Comparison of ENCODE assay signal across 35 mouse cellular contexts in the genomic region with DNA sequence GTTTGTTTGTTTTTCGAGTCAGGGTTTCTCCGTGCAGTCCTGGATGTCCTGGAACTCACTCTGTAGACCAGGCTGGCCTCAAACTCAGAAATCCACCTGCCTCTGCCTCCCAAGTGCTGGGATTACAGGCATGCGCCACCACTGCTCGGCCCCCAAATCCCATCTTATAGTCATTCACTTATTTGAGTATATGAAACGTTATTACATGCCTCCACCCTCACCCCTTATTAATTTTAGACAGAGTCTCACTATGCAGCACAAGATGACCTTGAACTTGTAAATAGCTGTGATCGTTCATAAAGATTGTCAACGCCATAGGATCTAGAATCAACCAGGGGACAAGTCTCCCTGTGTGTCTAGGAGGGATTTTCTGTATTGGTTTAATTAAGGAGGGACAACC.
"Had no signal": no experiment of that assay in that cellular context is flagged by ENCODE, and none has a peak within 500 bp of the region (broad histone marks: within the 10 kb centered on the region; RNA-seq: fewer than 3 reads in every experiment).

No protein-coding gene starts in this region.

- H3K27me3 ChIP-seq: heart, embryonic 12.5 days; heart, embryonic 13.5 days; heart, embryonic 15.5 days; hindbrain, embryonic 12.5 days; hindbrain, embryonic 13.5 days; hindbrain, embryonic 15.5 days; intestine, embryonic 15.5 days; kidney, embryonic 15.5 days had no signal

- H3K9me3 ChIP-seq: heart, embryonic 10.5 days; heart, embryonic 12.5 days; heart, embryonic 13.5 days; heart, embryonic 15.5 days; hindbrain, embryonic 10.5 days; hindbrain, embryonic 12.5 days; hindbrain, embryonic 13.5 days; hindbrain, embryonic 15.5 days; intestine, embryonic 15.5 days; kidney, embryonic 15.5 days had no signal

- DNase-seq: heart, postnatal 10 days; heart, postnatal 14 days; heart, postnatal 36 days; heart, postnatal 4 days; kidney, adult 11 months; kidney, adult 18-20 months; kidney, adult 2 months; kidney, adult 8-10 months; kidney, adult 9 months; kidney, postnatal 10 days; kidney, postnatal 14 days; kidney, postnatal 25 days; kidney, postnatal 36 days; kidney, postnatal 4 days; layer of hippocampus, adult 9-11 months; layer of hippocampus, postnatal 36 days had no signal

- H3K4me2 ChIP-seq: heart, embryonic 11.5 days; heart, embryonic 12.5 days; heart, embryonic 13.5 days; heart, embryonic 15.5 days; hindbrain, embryonic 12.5 days; hindbrain, embryonic 13.5 days; hindbrain, embryonic 14.5 days; hindbrain, embryonic 15.5 days; intestine, embryonic 15.5 days; kidney, embryonic 15.5 days had no signal

- H3K27ac ChIP-seq: heart, embryonic 10.5 days; heart, embryonic 13.5 days; heart, embryonic 15.5 days; hindbrain, embryonic 10.5 days; hindbrain, embryonic 12.5 days; hindbrain, embryonic 13.5 days; hindbrain, embryonic 14.5 days; hindbrain, embryonic 15.5 days; hindbrain, postnatal 0 days; intestine, embryonic 15.5 days; kidney, embryonic 15.5 days; kidney, postnatal 0 days; layer of hippocampus, adult 2 months had no signal

- ATAC-seq: hindbrain, embryonic 16.5 days; hindbrain, postnatal 0 days; inflammation-experienced regulatory T-cells, adult 6 months; intestine, embryonic 15.5 days; intestine, embryonic 16.5 days; intestine, postnatal 0 days had no signal

- H3K36me3 ChIP-seq: heart, embryonic 10.5 days; heart, embryonic 12.5 days; heart, embryonic 13.5 days; heart, embryonic 15.5 days; hindbrain, embryonic 10.5 days; hindbrain, embryonic 12.5 days; hindbrain, embryonic 13.5 days; hindbrain, embryonic 15.5 days; intestine, embryonic 15.5 days; kidney, embryonic 15.5 days had no signal

- H3K9ac ChIP-seq: heart, embryonic 12.5 days; heart, embryonic 13.5 days; heart, embryonic 15.5 days; hindbrain, embryonic 12.5 days; hindbrain, embryonic 13.5 days; hindbrain, embryonic 14.5 days; hindbrain, embryonic 15.5 days; intestine, embryonic 15.5 days; kidney, embryonic 15.5 days had no signal

- H3K4me1 ChIP-seq: heart, embryonic 10.5 days; heart, embryonic 12.5 days; heart, embryonic 13.5 days; heart, embryonic 15.5 days; hindbrain, embryonic 10.5 days; hindbrain, embryonic 12.5 days; hindbrain, embryonic 13.5 days; hindbrain, embryonic 15.5 days; intestine, embryonic 15.5 days; kidney, embryonic 15.5 days had no signal

- H3K4me3 ChIP-seq: heart, embryonic 10.5 days; heart, embryonic 12.5 days; heart, embryonic 13.5 days; heart, embryonic 15.5 days; hindbrain, embryonic 10.5 days; hindbrain, embryonic 12.5 days; hindbrain, embryonic 13.5 days; hindbrain, embryonic 15.5 days; intestine, embryonic 15.5 days; kidney, embryonic 15.5 days; layer of hippocampus, adult 2 months had no signal
